ENCODE assay signal across 11 mouse cellular contexts in genomic region chr19:26865736-26866135, GRCm38 (mm10). TPM values are rescaled to one million over a fixed set of nuclear protein-coding genes. Genes with fewer than 3 reads are reported as not detected.
DNase-seq lines count a peak whose midpoint lies in the region; ATAC-seq lines count a peak whose summit lies in the region.
"Had no signal": no experiment of that assay in that cellular context is flagged by ENCODE, and none has a peak within 500 bp of the region (broad histone marks: within the 10 kb centered on the region; RNA-seq: fewer than 3 reads in every experiment).

No protein-coding gene starts in this region.

- no peak overlapping the region for H3K4me2 ChIP-seq in hindbrain, embryonic 11.5 days (replicated peaks; ENCODE audit: low read depth, low read length)
- H3K4me2 ChIP-seq in midbrain, embryonic 11.5 days = no peak overlapping the region

- WGBS in hindbrain, embryonic 11.5 days = 17% methylated on average over 7 of the region's 7 CpGs
- WGBS in midbrain, embryonic 11.5 days = 23% methylated on average over 7 of the region's 7 CpGs

- H3K9me3 ChIP-seq in hindbrain, embryonic 11.5 days (ENCODE audit: control insufficient read depth, low read length) = no peaks in the 10 kb centered on the region
- no peaks in the 10 kb centered on the region for H3K9me3 ChIP-seq in midbrain, embryonic 11.5 days (ENCODE audit: control insufficient read depth, low read length)

- peak overlapping the region; percentile 64 for H3K27ac ChIP-seq in hindbrain, embryonic 11.5 days (ENCODE audit: low read depth, low read length)
- peak overlapping the region; percentile 53; the same call in 1 of the 2 replicates for H3K27ac ChIP-seq in midbrain, embryonic 11.5 days (ENCODE audit: low read depth, low read length)

- no peaks in the 10 kb centered on the region for H3K36me3 ChIP-seq in hindbrain, embryonic 11.5 days (ENCODE audit: control insufficient read depth, insufficient read depth, low read length)
- H3K36me3 ChIP-seq in midbrain, embryonic 11.5 days (ENCODE audit: control insufficient read depth, insufficient read depth, low read length) = no peaks in the 10 kb centered on the region

- peak; percentile 81 for ATAC-seq in hindbrain, embryonic 11.5 days (ENCODE audit: low FRiP score)
- ATAC-seq in midbrain, embryonic 11.5 days (ENCODE audit: low FRiP score) = peak; percentile 81
- ATAC-seq in megakaryocyte progenitor cell, adult 5-6 weeks (replicated peaks; ENCODE audit: poor library complexity) = no peak

- no peaks in the 10 kb centered on the region for H3K27me3 ChIP-seq in hindbrain, embryonic 11.5 days (ENCODE audit: control insufficient read depth, insufficient read depth, low read length)
- H3K27me3 ChIP-seq in midbrain, embryonic 11.5 days (ENCODE audit: control insufficient read depth, insufficient read depth, low read length) = no peaks in the 10 kb centered on the region

- H3K4me1 ChIP-seq in hindbrain, embryonic 11.5 days (replicated peaks; ENCODE audit: control insufficient read depth, insufficient read depth, low read length) = no peaks in the 10 kb centered on the region
- peaks cover 22% of the 10 kb centered on the region for H3K4me1 ChIP-seq in midbrain, embryonic 11.5 days (ENCODE audit: control insufficient read depth, insufficient read depth, low read length)

- peak; percentile 89 for DNase-seq in heart, adult 11 months
- no peak for DNase-seq in heart, adult 9 months (ENCODE audit: low spot score in 2 of 2)
- peak; percentile 87 for DNase-seq in embryo, embryonic 10.5 days (ENCODE audit: low spot score)
- peak; percentile 64 for DNase-seq in hindbrain, embryonic 11.5 days (ENCODE audit: low spot score)
- peak; percentile 93 for DNase-seq in midbrain, embryonic 11.5 days (ENCODE audit: low spot score, missing footprints)
- DNase-seq in adipocyte (ENCODE audit: low spot score) = no peak
- DNase-seq in urinary bladder, postnatal 36 days (ENCODE audit: low spot score in 2 of 2) = no peak
- DNase-seq: B cell, adult 2 months had no signal

- no peak overlapping the region for H3K4me3 ChIP-seq in hindbrain, embryonic 11.5 days (ENCODE audit: low read depth, low read length)
- no peak overlapping the region for H3K4me3 ChIP-seq in midbrain, embryonic 11.5 days (ENCODE audit: low read depth, low read length)
- H3K4me3 ChIP-seq: myocyte had no signal

- H3K9ac ChIP-seq in hindbrain, embryonic 11.5 days (ENCODE audit: low read depth, low read length) = no peak overlapping the region
- H3K9ac ChIP-seq in midbrain, embryonic 11.5 days (ENCODE audit: low read length) = no peak overlapping the region

RNA-seq across cellular contexts. Expression of gene Gm815, which starts 19.9 kb away (rescaled TPM):
- polyA plus RNA-seq in hindbrain, embryonic 11.5 days (2014; fragmentation: Nextera tagmentation; extraction: Ambion mirVana) = not detected in 2 replicates
- not detected in 2 replicates for polyA plus RNA-seq in midbrain, embryonic 11.5 days (2014; fragmentation: Nextera tagmentation; extraction: Ambion mirVana)
- total RNA-seq in megakaryocyte progenitor cell, adult 5-6 weeks (2015) = not detected in 2 replicates
- not detected in 2 replicates for total RNA-seq in megakaryocyte progenitor cell, adult 5-6 weeks (2017)
- polyA plus RNA-seq: myocyte; testis, adult 2 months had no signal

Comparison
In these comparisons a context has a peak if more than half of its experiments do, and no peak if none do; other contexts are left out.
1. DNase-seq: peak in heart, adult 11 months (single experiment), embryo, embryonic 10.5 days (single experiment), hindbrain, embryonic 11.5 days (single experiment) and midbrain, embryonic 11.5 days (single experiment); none in heart, adult 9 months (0 of 2), adipocyte (single experiment) and urinary bladder, postnatal 36 days (0 of 2).